Mouse (Mus musculus) brain, embryonic 14.5 days (tissue): ENCODE measurements around the gene Cysrt1. TPM values are rescaled to one million over a fixed set of nuclear protein-coding genes. Genes with fewer than 3 reads are reported as not detected.

Experiments
- DNase-seq: peaks from one replicate; pipeline ENCODE4 v3.0.0-alpha.2; 2011; ENCODE audit warnings: low read depth
- CTCF ChIP-seq: fragments of 200-500 bp; IDR thresholded peaks from 2 replicates; pipeline ENCODE4 v1.5.1; 2012; ENCODE audit warnings: inconsistent platforms, mild to moderate bottlenecking, moderate library complexity, borderline replicate concordance; ENCODE audit not compliant: insufficient read depth, insufficient read length; ENCODE audit errors: extremely low read depth
- POLR2A ChIP-seq: fragments of 200-500 bp; IDR thresholded peaks from 2 replicates; pipeline ENCODE4 v1.6.1; 2012; ENCODE audit warnings: mild to moderate bottlenecking, inconsistent platforms, borderline replicate concordance; ENCODE audit not compliant: poor library complexity, insufficient read depth, insufficient read length, severe bottlenecking; ENCODE audit errors: extremely low read depth
- polyA plus RNA-seq: library from polyadenylated mRNA; depleted of rRNA; stranded (reverse); fragments of >200 nt; gene quantifications from 2 replicates; pipeline ENCODE4 v1.2.3, GENCODE M21; 2012

Gene Cysrt1
- polyA plus RNA-seq, 1 experiment: 0.10 TPM

GRCm38 (mm10) chr2:25273010-25273409, 30.8 kb upstream of the Cysrt1 start:
- no peak for DNase-seq
- TF ChIP-seq CTCF (no peak), POLR2A (no peak)

- no peak for DNase-seq
- TF ChIP-seq CTCF: no peak
- no peak for TF ChIP-seq POLR2A
Observed at GRCm38 (mm10) chr2:25272515-25272914, 30.3 kb upstream of the Cysrt1 start.

GRCm38 (mm10) chr2:25271827-25272511, 29.7 kb upstream of the Cysrt1 start, which contains the start of the genes Ssna1 and Anapc2:
Gene Ssna1, minus strand, starts transcription at chr2:25272438.
Gene Anapc2, plus strand, starts transcription at chr2:25272478.
- TF ChIP-seq POLR2A: peak; percentile 74; the same call in 1 of the 2 replicates
- peak; percentile 11; the same call in 1 of the 2 replicates for TF ChIP-seq CTCF
- DNase-seq: peak; percentile 99

GRCm38 (mm10) chr2:25267746-25268309, 25.6 kb upstream of the Cysrt1 start:
- TF ChIP-seq POLR2A: no peak
- TF ChIP-seq CTCF: no peak
- DNase-seq: no peak

GRCm38 (mm10) chr2:25267241-25267640, 25.0 kb upstream of the Cysrt1 start:
- TF ChIP-seq POLR2A (no peak), CTCF (no peak)
- DNase-seq: peak; percentile 61

- no peak for TF ChIP-seq CTCF
- DNase-seq: peak; percentile 29
Observed at GRCm38 (mm10) chr2:25266720-25267119, 24.5 kb upstream of the Cysrt1 start.

GRCm38 (mm10) chr2:25265897-25266656, 23.8 kb upstream of the Cysrt1 start:
- TF ChIP-seq CTCF (no peak), POLR2A (no peak)
- peak; percentile 50 for DNase-seq

GRCm38 (mm10) chr2:25264851-25265250, 22.6 kb upstream of the Cysrt1 start:
- no peak for DNase-seq
- TF ChIP-seq POLR2A: no peak
- TF ChIP-seq CTCF: no peak

- TF ChIP-seq POLR2A (no peak), CTCF (no peak)
- no peak for DNase-seq
Observed at GRCm38 (mm10) chr2:25264286-25264660, 22.0 kb upstream of the Cysrt1 start.

- no peak for DNase-seq
- TF ChIP-seq CTCF: no peak
Observed at GRCm38 (mm10) chr2:25263623-25264285, 21.5 kb upstream of the Cysrt1 start.
